Comparison of ENCODE assay signal across 9 mouse cellular contexts in the genomic region with DNA sequence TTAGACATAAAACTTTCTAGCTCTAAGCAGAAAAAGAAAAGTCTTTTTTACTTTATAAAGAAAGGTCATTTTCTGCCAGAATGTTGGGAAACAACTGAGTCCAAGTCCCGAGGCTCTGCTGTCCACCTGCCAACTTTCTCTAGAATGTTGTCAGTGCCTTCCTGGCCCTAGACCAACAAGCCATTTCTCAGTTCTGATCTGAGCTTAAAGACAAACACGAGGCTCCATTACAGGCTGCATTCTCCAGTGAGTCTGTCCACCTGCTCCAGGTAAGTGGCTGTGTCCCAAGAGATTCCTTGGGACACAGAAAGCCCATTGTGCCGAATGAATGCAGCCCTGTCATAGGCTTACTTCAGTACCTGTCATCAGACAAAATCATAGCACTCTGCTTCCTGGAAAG. TPM values are rescaled to one million over a fixed set of nuclear protein-coding genes. Genes with fewer than 3 reads are reported as not detected.
DNase-seq lines count a peak whose midpoint lies in the region; ATAC-seq and TF ChIP-seq lines count a peak whose summit lies in the region.
"Had no signal": no experiment of that assay in that cellular context is flagged by ENCODE, and none has a peak within 500 bp of the region (broad histone marks: within the 10 kb centered on the region; RNA-seq: fewer than 3 reads in every experiment).

No protein-coding gene starts in this region.

- peaks cover 8% of the 10 kb centered on the region; the same call in 1 of the 2 replicates for H3K4me1 ChIP-seq in limb, embryonic 14.5 days (ENCODE audit: control insufficient read depth, insufficient read depth, low read length)

- peak; percentile 37 for DNase-seq in Muller cell, postnatal 12 days (ENCODE audit: inconsistent ontology term)
- peak; percentile 63 for DNase-seq in adrenal gland, postnatal 14 days
- DNase-seq in gastrocnemius, postnatal 10 days = peak; percentile 39
- DNase-seq in limb, embryonic 14.5 days (ENCODE audit: low spot score) = peak; percentile 66
- no peak for DNase-seq in right cerebral cortex, postnatal 36 days (ENCODE audit: low spot score in 2 of 2)
- no peak for DNase-seq in yolk sac, embryonic 10.5 days (ENCODE audit: low spot score)
- no peak for DNase-seq in layer of hippocampus, postnatal 14 days (ENCODE audit: low spot score in 2 of 2)
- no peak for DNase-seq in right cerebral cortex, adult 18-20 months

- no peak overlapping the region for H3K4me3 ChIP-seq in limb, embryonic 14.5 days (replicated peaks; ENCODE audit: low read length)

- H3K9ac ChIP-seq in limb, embryonic 14.5 days (ENCODE audit: low read depth, low read length, severe bottlenecking) = no peak overlapping the region

- ATAC-seq in limb, embryonic 14.5 days (ENCODE audit: low FRiP score, low read depth) = 0 out of 2 replicates have a peak, but pooled peaks have one; percentile 12
- ATAC-seq: forebrain, embryonic 16.5 days had no signal

- no peaks in the 10 kb centered on the region for H3K36me3 ChIP-seq in limb, embryonic 14.5 days (ENCODE audit: control insufficient read depth, insufficient read depth, low read length)

- H3K27ac ChIP-seq in limb, embryonic 14.5 days (replicated peaks; ENCODE audit: low read depth, low read length) = no peak overlapping the region

- no peaks in the 10 kb centered on the region for H3K27me3 ChIP-seq in limb, embryonic 14.5 days (ENCODE audit: control insufficient read depth, insufficient read depth, low read length)

- H3K4me2 ChIP-seq in limb, embryonic 14.5 days (replicated peaks; ENCODE audit: low read depth, low read length, severe bottlenecking) = 0 out of 2 replicates have a peak overlapping the region, but pooled peaks have one; percentile 9

- H3K9me3 ChIP-seq in limb, embryonic 14.5 days (ENCODE audit: control insufficient read depth, low read length) = no peaks in the 10 kb centered on the region

- no peak for TF ChIP-seq POLR2A in limb, embryonic 14.5 days (IDR thresholded peaks at IDR 0.05; ENCODE audit: borderline replicate concordance, extremely low read depth, insufficient read depth, insufficient read length)

- WGBS in limb, embryonic 14.5 days = 46% methylated on average over 3 of the region's 3 CpGs

RNA-seq across cellular contexts. Expression of a gene that starts 15.3 kb away (rescaled TPM):
- total RNA-seq in adrenal gland, postnatal 14 days (2021) = 1.3 and 2.6 TPM in 2 replicates
- under 1 TPM in 1 of 2 experiments, not detected in 1; 0.50 TPM for total RNA-seq in gastrocnemius, postnatal 10 days (2021)
- polyA plus RNA-seq in limb, embryonic 14.5 days (2012; rRNA removed) = 0.37 and 0.47 TPM in 2 replicates
- polyA plus RNA-seq in limb, embryonic 14.5 days (2014; fragmentation: Nextera tagmentation; extraction: Ambion mirVana) = 0.97 and 1.0 TPM in 2 replicates
- total RNA-seq in layer of hippocampus, postnatal 14 days (2021) = 1 to 10 TPM in 1 of 2 experiments, under 1 TPM in 1; 0.45 to 2.1 TPM

RNA-seq across cellular contexts. Expression of a gene that starts 15.4 kb away (rescaled TPM):
- 240 and 262 TPM in 2 replicates for total RNA-seq in adrenal gland, postnatal 14 days (2021)
- 100 to 1,000 TPM; 117 to 125 TPM for total RNA-seq in gastrocnemius, postnatal 10 days (2021)
- polyA plus RNA-seq in limb, embryonic 14.5 days (2012; rRNA removed) = 83.6 and 96.6 TPM in 2 replicates
- polyA plus RNA-seq in limb, embryonic 14.5 days (2014; fragmentation: Nextera tagmentation; extraction: Ambion mirVana) = 129 and 134 TPM in 2 replicates
- 100 to 1,000 TPM; 327 to 330 TPM for total RNA-seq in layer of hippocampus, postnatal 14 days (2021)

RNA-seq across cellular contexts. Expression of a gene that starts 45.4 kb away (rescaled TPM):
- 35.7 and 42.1 TPM in 2 replicates for total RNA-seq in adrenal gland, postnatal 14 days (2021)
- total RNA-seq in gastrocnemius, postnatal 10 days (2021) = 10 to 100 TPM; 16.9 to 18.2 TPM
- polyA plus RNA-seq in limb, embryonic 14.5 days (2012; rRNA removed) = 44.9 and 48.2 TPM in 2 replicates
- 60.4 and 69.0 TPM in 2 replicates for polyA plus RNA-seq in limb, embryonic 14.5 days (2014; fragmentation: Nextera tagmentation; extraction: Ambion mirVana)
- total RNA-seq in layer of hippocampus, postnatal 14 days (2021) = 10 to 100 TPM; 46.4 to 49.9 TPM

Comparison
In these comparisons a context has a peak if more than half of its experiments do, and no peak if none do; other contexts are left out.
1. DNase-seq: peak in Muller cell, postnatal 12 days (single experiment), adrenal gland, postnatal 14 days (single experiment), gastrocnemius, postnatal 10 days (single experiment) and limb, embryonic 14.5 days (single experiment); none in right cerebral cortex, postnatal 36 days (0 of 2), yolk sac, embryonic 10.5 days (single experiment), layer of hippocampus, postnatal 14 days (0 of 2) and right cerebral cortex, adult 18-20 months (single experiment).